9 mouse cellular contexts compared by ENCODE assay signal in the genomic region with DNA sequence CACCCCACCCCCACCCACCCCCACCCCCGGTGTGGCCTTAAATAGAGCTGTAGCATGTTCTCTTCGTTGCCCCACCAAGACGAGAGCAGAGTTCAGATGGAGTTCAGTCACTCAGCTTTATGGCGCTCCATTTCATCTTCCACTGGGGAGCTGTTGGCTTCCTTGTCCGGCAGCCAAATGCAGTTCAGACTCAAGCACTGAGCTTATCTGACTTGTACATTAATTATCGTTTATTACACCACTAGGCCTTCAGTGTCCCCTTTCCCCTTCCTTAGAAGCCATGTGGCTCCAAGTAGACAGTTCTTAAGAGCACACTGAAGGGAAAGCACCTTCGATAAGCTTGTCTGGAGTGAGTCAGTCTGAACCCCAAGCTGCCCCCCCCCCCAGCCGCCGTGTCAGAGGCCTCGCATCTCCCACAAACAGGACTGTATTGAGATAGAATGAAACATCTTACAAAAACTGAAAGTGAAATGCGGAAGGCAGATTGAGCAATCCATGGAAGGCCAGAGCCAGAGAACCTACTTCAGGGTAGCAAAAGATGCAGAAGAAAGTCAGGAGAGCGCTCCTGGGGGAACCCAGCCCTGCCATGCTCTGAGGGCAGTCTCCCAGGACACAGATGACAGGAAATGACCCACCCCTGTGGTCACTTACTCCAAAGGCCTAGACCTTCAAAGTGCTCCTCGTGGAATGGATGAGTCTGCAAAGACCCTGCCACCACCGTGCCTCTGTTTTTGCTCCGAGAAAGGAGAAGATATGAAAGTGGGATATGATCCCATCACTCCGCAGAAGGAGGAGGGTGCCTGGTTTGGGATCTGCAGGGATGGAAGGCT. TPM values are rescaled to one million over a fixed set of nuclear protein-coding genes. Genes with fewer than 3 reads are reported as not detected.
DNase-seq lines count a peak whose midpoint lies in the region; ATAC-seq lines count a peak whose summit lies in the region.
"Had no signal": no experiment of that assay in that cellular context is flagged by ENCODE, and none has a peak within 500 bp of the region (broad histone marks: within the 10 kb centered on the region; RNA-seq: fewer than 3 reads in every experiment).

Gene Tnfsf13b, plus strand, starts transcription at position 312 of the 830 bp plus-strand sequence.

- H3K27ac ChIP-seq in heart, embryonic 12.5 days (ENCODE audit: poor library complexity, severe bottlenecking) = no peak within 1 kb of the TSS
- peak within 1 kb of the TSS; percentile 87 for H3K27ac ChIP-seq in kidney, embryonic 15.5 days

- H3K9ac ChIP-seq in heart, embryonic 12.5 days = peak within 1 kb of the TSS; percentile 26; the same call in 1 of the 2 replicates
- peak within 1 kb of the TSS; percentile 15; the same call in 1 of the 2 replicates for H3K9ac ChIP-seq in kidney, embryonic 15.5 days

- DNase-seq in adrenal gland, adult 8-10 months = peak; percentile 15
- peak; percentile 66 for DNase-seq in lung, postnatal 36 days
- DNase-seq in cerebellum, adult 9-11 months = no peak
- DNase-seq in spleen, adult 18-20 months = no peak
- DNase-seq in spleen, adult 12 weeks (ENCODE audit: low spot score) = no peak

- no peaks in the 10 kb centered on the region for H3K9me3 ChIP-seq in heart, embryonic 12.5 days (replicated peaks)
- H3K9me3 ChIP-seq in kidney, embryonic 15.5 days (replicated peaks) = no peaks in the 10 kb centered on the region

- peak within 1 kb of the TSS; percentile 45 for H3K4me3 ChIP-seq in heart, embryonic 12.5 days
- peak within 1 kb of the TSS; percentile 46 for H3K4me3 ChIP-seq in kidney, embryonic 15.5 days (replicated peaks)
- H3K4me3 ChIP-seq: erythroblast, embryonic 14.5 days had no signal

- peaks cover 13% of the 10 kb centered on the region; the same call in 1 of the 2 replicates for H3K27me3 ChIP-seq in heart, embryonic 12.5 days (replicated peaks)
- H3K27me3 ChIP-seq in kidney, embryonic 15.5 days = no peaks in the 10 kb centered on the region

- peaks cover 4% of the 10 kb centered on the region for H3K4me1 ChIP-seq in heart, embryonic 12.5 days (replicated peaks)
- H3K4me1 ChIP-seq in kidney, embryonic 15.5 days = peaks cover 17% of the 10 kb centered on the region

- WGBS in heart, embryonic 12.5 days = 57% methylated on average over 16 of the region's 16 CpGs
- 42% methylated on average over 16 of the region's 16 CpGs for WGBS in kidney, embryonic 15.5 days

- H3K4me2 ChIP-seq in heart, embryonic 12.5 days = peak within 1 kb of the TSS; percentile 77
- peak within 1 kb of the TSS; percentile 73 for H3K4me2 ChIP-seq in kidney, embryonic 15.5 days

- peak; percentile 75 for ATAC-seq in CD4-positive, CD25-positive, alpha-beta regulatory T cell, adult 4 months
- ATAC-seq in heart, embryonic 12.5 days (ENCODE audit: insufficient number of reproducible peaks, low FRiP score) = no peak
- peak; percentile 85 for ATAC-seq in kidney, embryonic 15.5 days (replicated peaks; ENCODE audit: low FRiP score)

- no peaks in the 10 kb centered on the region for H3K36me3 ChIP-seq in heart, embryonic 12.5 days
- no peaks in the 10 kb centered on the region for H3K36me3 ChIP-seq in kidney, embryonic 15.5 days

RNA-seq across cellular contexts. Expression of gene Tnfsf13b, which starts in this region (rescaled TPM):
- 1 to 10 TPM; 5.9 to 8.9 TPM for polyA plus RNA-seq in CD4-positive, CD25-positive, alpha-beta regulatory T cell, adult 4 months (2017; shearing (Covaris generic))
- 1 to 10 TPM; 5.7 to 8.6 (median 7.5) TPM for total RNA-seq in adrenal gland, adult 8-10 months (2022)
- polyA plus RNA-seq in heart, embryonic 12.5 days (2016; fragmentation: Nextera tagmentation; extraction: Ambion mirVana) = 0.26 and 0.30 TPM in 2 replicates
- polyA plus RNA-seq in kidney, embryonic 15.5 days (2015; fragmentation: Nextera tagmentation; extraction: Ambion mirVana) = 6.1 and 6.9 TPM in 2 replicates
- polyA plus RNA-seq: erythroblast, embryonic 14.5 days had no signal

Comparison
In these comparisons a context has a peak if more than half of its experiments do, and no peak if none do; other contexts are left out.
1. DNase-seq: peak in adrenal gland, adult 8-10 months (single experiment) and lung, postnatal 36 days (single experiment); none in cerebellum, adult 9-11 months (single experiment), spleen, adult 18-20 months (0 of 2) and spleen, adult 12 weeks (single experiment).